Mouse (Mus musculus): ENCODE measurements around the gene Sarnp. TPM values are rescaled to one million over a fixed set of nuclear protein-coding genes. Genes with fewer than 3 reads are reported as not detected.
"Not testable (repeated sequence)": the region's sequence is repeated elsewhere in the genome, so short reads cannot be mapped to it uniquely, and the experiment has no call there.

Gene Sarnp
- total and polyA plus RNA-seq, 2 experiments from 2014 or later: 24.3 to 126 TPM

- Histone ChIP-seq H3K27ac (no peak overlapping the region), H3K9ac (replicated peaks; ENCODE audit: low read length) (peak overlapping the region; percentile 1; the same call in 1 of the 2 replicates), H3K4me2 (ENCODE audit: low read depth, low read length) (peak overlapping the region; percentile 92), H3K27me3 (ENCODE audit: insufficient read depth, low read length) (no peaks in the 10 kb centered on the region), H3K9me3 (ENCODE audit: low read length) (no peaks in the 10 kb centered on the region), H3K4me1 (ENCODE audit: insufficient read depth, low read length) (peaks cover 41% of the 10 kb centered on the region), H3K4me3 (ENCODE audit: low read length) (peak overlapping the region; percentile 84; the same call in 1 of the 2 replicates), H3K36me3 (ENCODE audit: insufficient read depth, low read length) (no peaks in the 10 kb centered on the region)
- DNase-seq (ENCODE audit: low spot score) (no peak), ATAC-seq (no peak)
- 88% methylated on average over 8 of the region's 8 CpGs for WGBS
- TF ChIP-seq CTCF (IDR thresholded peaks at IDR 0.05; ENCODE audit: low read depth): no peak
Observed at GRCm38 (mm10) chr10:128807018-128807417, 10.1 kb upstream of the Sarnp start.

GRCm38 (mm10) chr10:128820217-128820616, 3.1 kb downstream of the Sarnp start:
- Histone ChIP-seq H3K4me2 (ENCODE audit: low read depth, low read length) (no peak overlapping the region), H3K4me3 (ENCODE audit: low read length) (no peak overlapping the region), H3K27ac (no peak overlapping the region), H3K9me3 (ENCODE audit: low read length) (no peaks in the 10 kb centered on the region), H3K4me1 (ENCODE audit: insufficient read depth, low read length) (peaks cover 8% of the 10 kb centered on the region), H3K9ac (replicated peaks; ENCODE audit: low read length) (no peak overlapping the region), H3K27me3 (ENCODE audit: insufficient read depth, low read length) (no peaks in the 10 kb centered on the region), H3K36me3 (ENCODE audit: insufficient read depth, low read length) (peaks cover 41% of the 10 kb centered on the region)
- ATAC-seq (no peak), DNase-seq (ENCODE audit: low spot score) (no peak)
- TF ChIP-seq CTCF (IDR thresholded peaks at IDR 0.05; ENCODE audit: low read depth): no peak
- WGBS: 79% methylated on average over 4 of the region's 4 CpGs

GRCm38 (mm10) chr10:128821358-128822056, 4.4 kb downstream of the Sarnp start, which contains the start of gene Ormdl2:
Gene Ormdl2, minus strand, starts transcription at chr10:128821645.
- peaks cover 31% of the 10 kb centered on the region for H3K36me3 ChIP-seq (ENCODE audit: insufficient read depth, low read length)
- no peaks in the 10 kb centered on the region for H3K9me3 ChIP-seq (ENCODE audit: low read length)
- ATAC-seq: peak; percentile 100
- peaks cover 8% of the 10 kb centered on the region for H3K4me1 ChIP-seq (ENCODE audit: insufficient read depth, low read length)
- peak within 1 kb of the TSS; percentile 76 for H3K4me3 ChIP-seq (ENCODE audit: low read length)
- TF ChIP-seq CTCF (IDR thresholded peaks at IDR 0.05; ENCODE audit: low read depth): no peak; the same call in 1 of the 2 replicates
- DNase-seq (ENCODE audit: low spot score): peak; percentile 100
- peak within 1 kb of the TSS; percentile 71 for H3K4me2 ChIP-seq (ENCODE audit: low read depth, low read length)
- no peaks in the 10 kb centered on the region for H3K27me3 ChIP-seq (ENCODE audit: insufficient read depth, low read length)
- peak within 1 kb of the TSS; percentile 65; the same call in 1 of the 2 replicates for H3K27ac ChIP-seq
- under 1% methylated on average over 46 of the region's 46 CpGs for WGBS
- H3K9ac ChIP-seq (replicated peaks; ENCODE audit: low read length): peak within 1 kb of the TSS; percentile 69

- Histone ChIP-seq H3K4me2 (ENCODE audit: low read depth, low read length) (peak overlapping the region; percentile 71), H3K9me3 (ENCODE audit: low read length) (no peaks in the 10 kb centered on the region), H3K9ac (replicated peaks; ENCODE audit: low read length) (peak overlapping the region; percentile 69), H3K27ac (peak overlapping the region; percentile 65; the same call in 1 of the 2 replicates), H3K27me3 (ENCODE audit: insufficient read depth, low read length) (no peaks in the 10 kb centered on the region), H3K4me3 (ENCODE audit: low read length) (peak overlapping the region; percentile 76), H3K4me1 (ENCODE audit: insufficient read depth, low read length) (peaks cover 8% of the 10 kb centered on the region), H3K36me3 (ENCODE audit: insufficient read depth, low read length) (peaks cover 24% of the 10 kb centered on the region)
- 5% methylated on average over 13 of the region's 13 CpGs for WGBS
- no peak for TF ChIP-seq CTCF (IDR thresholded peaks at IDR 0.05; ENCODE audit: low read depth)
- DNase-seq (ENCODE audit: low spot score): no peak
- no peak; the same call in 1 of the 2 replicates for ATAC-seq
Observed at GRCm38 (mm10) chr10:128822135-128822534, 5.0 kb downstream of the Sarnp start.

GRCm38 (mm10) chr10:128823087-128823486, 6.0 kb downstream of the Sarnp start:
- H3K9me3 ChIP-seq (ENCODE audit: low read length); ATAC-seq; H3K4me1 ChIP-seq (ENCODE audit: insufficient read depth, low read length); H3K27ac ChIP-seq; H3K9ac ChIP-seq (replicated peaks; ENCODE audit: low read length); H3K4me3 ChIP-seq (ENCODE audit: low read length); DNase-seq (ENCODE audit: low spot score); H3K27me3 ChIP-seq (ENCODE audit: insufficient read depth, low read length): not testable (repeated sequence)
- 76% methylated on average over 4 of the region's 4 CpGs for WGBS
- Histone ChIP-seq H3K4me2 (ENCODE audit: low read depth, low read length) (peak overlapping the region; percentile 71; the same call in 1 of the 2 replicates), H3K36me3 (ENCODE audit: insufficient read depth, low read length) (peaks cover 15% of the 10 kb centered on the region)

GRCm38 (mm10) chr10:128823821-128824220, 6.7 kb downstream of the Sarnp start:
- no peak for TF ChIP-seq CTCF (IDR thresholded peaks at IDR 0.05; ENCODE audit: low read depth)
- Histone ChIP-seq H3K36me3 (ENCODE audit: insufficient read depth, low read length) (peaks cover 10% of the 10 kb centered on the region), H3K4me2 (ENCODE audit: low read depth, low read length) (no peak overlapping the region), H3K4me1 (ENCODE audit: insufficient read depth, low read length) (peaks cover 8% of the 10 kb centered on the region), H3K9me3 (ENCODE audit: low read length) (no peaks in the 10 kb centered on the region), H3K27me3 (ENCODE audit: insufficient read depth, low read length) (no peaks in the 10 kb centered on the region), H3K9ac (replicated peaks; ENCODE audit: low read length) (no peak overlapping the region), H3K27ac (no peak overlapping the region), H3K4me3 (ENCODE audit: low read length) (no peak overlapping the region)
- WGBS: 96% methylated on average over 9 of the region's 9 CpGs
- no peak for DNase-seq (ENCODE audit: low spot score)
- ATAC-seq: no peak

GRCm38 (mm10) chr10:128837400-128837799, 20.3 kb downstream of the Sarnp start:
- Histone ChIP-seq H3K4me2 (ENCODE audit: low read depth, low read length) (no peak overlapping the region), H3K4me1 (ENCODE audit: insufficient read depth, low read length) (no peaks in the 10 kb centered on the region), H3K27ac (no peak overlapping the region), H3K9me3 (ENCODE audit: low read length) (no peaks in the 10 kb centered on the region), H3K36me3 (ENCODE audit: insufficient read depth, low read length) (peaks cover 19% of the 10 kb centered on the region; the same call in 1 of the 2 replicates), H3K9ac (replicated peaks; ENCODE audit: low read length) (no peak overlapping the region), H3K4me3 (ENCODE audit: low read length) (no peak overlapping the region), H3K27me3 (ENCODE audit: insufficient read depth, low read length) (no peaks in the 10 kb centered on the region)
- no peak for ATAC-seq
- no peak for TF ChIP-seq CTCF (IDR thresholded peaks at IDR 0.05; ENCODE audit: low read depth)
- no peak for DNase-seq (ENCODE audit: low spot score)

Data from hindbrain, postnatal 0 days (tissue).